Mouse (Mus musculus) thymus, adult 2 months (tissue): Measurements from ENCODE around the gene Spink4. TPM values are rescaled to one million over a fixed set of nuclear protein-coding genes. Genes with fewer than 3 reads are reported as not detected.

Experiments used
- DNase-seq: peaks from one replicate; pipeline ENCODE4 v3.0.0; 2021
- H3K27ac ChIP-seq: fragments of 200-500 bp; 2 replicates; pipeline ENCODE4 v1.5.1; 2012; ENCODE audit warnings: low read length, control low read depth; ENCODE audit not compliant: control insufficient read depth, insufficient read depth
- H3K27me3 ChIP-seq: fragments of 200-500 bp; 2 replicates; pipeline ENCODE4 v1.6.1; 2012; ENCODE audit warnings: mild to moderate bottlenecking, low read length, moderate library complexity, mixed read lengths; ENCODE audit not compliant: control insufficient read depth, insufficient read depth
- H3K36me3 ChIP-seq: fragments of 200-500 bp; 2 replicates; pipeline ENCODE4 v1.6.1; 2012; ENCODE audit warnings: mild to moderate bottlenecking, low read length, moderate library complexity; ENCODE audit not compliant: control insufficient read depth, insufficient read depth
- H3K4me1 ChIP-seq: fragments of 200-500 bp; replicated peaks from 2 replicates; pipeline ENCODE4 v1.6.1; 2012; ENCODE audit warnings: low read length; ENCODE audit not compliant: control insufficient read depth, insufficient read depth
- H3K4me3 ChIP-seq: fragments of 200-500 bp; 2 replicates; pipeline ENCODE4 v1.5.1; 2012; ENCODE audit warnings: mild to moderate bottlenecking, low read length, control low read depth, moderate library complexity; ENCODE audit not compliant: control insufficient read depth, insufficient read depth
- CTCF ChIP-seq: fragments of 200-500 bp; IDR thresholded peaks from 2 replicates; pipeline ENCODE4 v1.5.1; 2012; ENCODE audit warnings: mild to moderate bottlenecking, control low read depth, low read length, moderate library complexity, borderline replicate concordance; ENCODE audit not compliant: control insufficient read depth, poor library complexity, insufficient read depth; ENCODE audit errors: extremely low read depth
- POLR2A ChIP-seq: fragments of 200-500 bp; IDR thresholded peaks from 2 replicates; pipeline ENCODE4 v1.6.1; 2012; ENCODE audit warnings: mild to moderate bottlenecking, low read length, control low read depth, moderate library complexity; ENCODE audit not compliant: control insufficient read depth, poor library complexity, insufficient read depth; ENCODE audit errors: extremely low read depth
- WGBS: fragments of 180-500 bp; shearing (Covaris S2); methylation state at CpG from one replicate; pipeline ENCODE4 v1.1.7; 2018; 5-methylcytosine and 5-hydroxymethylcytosine counted together
- polyA plus RNA-seq: library from polyadenylated mRNA; depleted of rRNA; stranded (reverse); fragments of >200 nt; gene quantifications from 2 replicates; pipeline ENCODE4 v1.2.3, GENCODE M21; 2012; rRNA removed

Gene Spink4
- polyA plus RNA-seq, result 7.1 and 15.8 TPM in 2 replicates

- no peaks in the 10 kb centered on the region for H3K36me3 ChIP-seq
- no peak for DNase-seq
- no peak within 1 kb of the TSS for H3K27ac ChIP-seq
- no peaks in the 10 kb centered on the region for H3K4me1 ChIP-seq
- no peak within 1 kb of the TSS for H3K4me3 ChIP-seq
- no peaks in the 10 kb centered on the region for H3K27me3 ChIP-seq
- no peak for TF ChIP-seq POLR2A
- TF ChIP-seq CTCF, result no peak
- 38% methylated on average over 3 of the region's 3 CpGs for WGBS
Observed at GRCm38 (mm10) chr4:40919785-40920184, at the start of gene Spink4. Gene Spink4, plus strand, starts transcription at chr4:40920052.

- no peaks in the 10 kb centered on the region for H3K36me3 ChIP-seq
- DNase-seq, result no peak
- H3K27ac ChIP-seq, result no peak overlapping the region
- 96% methylated on average over 4 of the region's 4 CpGs for WGBS
- no peak overlapping the region for H3K4me3 ChIP-seq
- no peaks in the 10 kb centered on the region for H3K27me3 ChIP-seq
- peaks cover 7% of the 10 kb centered on the region; the same call in 1 of the 2 replicates for H3K4me1 ChIP-seq
- TF ChIP-seq POLR2A, result no peak
- no peak for TF ChIP-seq CTCF
Observed at GRCm38 (mm10) chr4:40870206-40870605, 49.6 kb upstream of the Spink4 start.

GRCm38 (mm10) chr4:40872129-40872528 is 47.7 kb upstream of the Spink4 start:
- H3K36me3 ChIP-seq, result no peaks in the 10 kb centered on the region
- peaks cover 21% of the 10 kb centered on the region for H3K4me1 ChIP-seq
- 93% methylated on average over 3 of the region's 3 CpGs for WGBS
- no peak overlapping the region for H3K4me3 ChIP-seq
- DNase-seq, result no peak
- H3K27me3 ChIP-seq, result no peaks in the 10 kb centered on the region
- no peak overlapping the region for H3K27ac ChIP-seq
- TF ChIP-seq POLR2A (no peak), CTCF (no peak)

- DNase-seq, result no peak
- H3K36me3 ChIP-seq, result no peaks in the 10 kb centered on the region
- TF ChIP-seq CTCF (no peak), POLR2A (no peak)
- WGBS, result 98% methylated on average over 2 of the region's 2 CpGs
- H3K27ac ChIP-seq, result no peak overlapping the region
- peaks cover 28% of the 10 kb centered on the region for H3K4me1 ChIP-seq
- no peaks in the 10 kb centered on the region for H3K27me3 ChIP-seq
- H3K4me3 ChIP-seq, result no peak overlapping the region
Observed at GRCm38 (mm10) chr4:40873320-40873719, 46.5 kb upstream of the Spink4 start.

GRCm38 (mm10) chr4:40874151-40874600 is 45.7 kb upstream of the Spink4 start:
- Histone ChIP-seq H3K27me3 (no peaks in the 10 kb centered on the region), H3K4me1 (peaks cover 28% of the 10 kb centered on the region), H3K4me3 (no peak overlapping the region), H3K27ac (no peak overlapping the region), H3K36me3 (no peaks in the 10 kb centered on the region)
- DNase-seq, result no peak
- TF ChIP-seq POLR2A, result no peak
- no peak for TF ChIP-seq CTCF
- 91% methylated on average over 6 of the region's 6 CpGs for WGBS

GRCm38 (mm10) chr4:40874794-40875552 is 44.9 kb upstream of the Spink4 start:
- DNase-seq, result no peak
- TF ChIP-seq CTCF, result no peak
- no peak for TF ChIP-seq POLR2A
- WGBS, result 91% methylated on average over 5 of the region's 5 CpGs
- Histone ChIP-seq H3K27ac (peak overlapping the region; percentile 97), H3K4me1 (peaks cover 28% of the 10 kb centered on the region), H3K36me3 (no peaks in the 10 kb centered on the region), H3K27me3 (no peaks in the 10 kb centered on the region), H3K4me3 (no peak overlapping the region)

- Histone ChIP-seq H3K4me1 (peaks cover 28% of the 10 kb centered on the region), H3K4me3 (peak overlapping the region; percentile 8; the same call in 1 of the 2 replicates), H3K36me3 (no peaks in the 10 kb centered on the region), H3K27me3 (no peaks in the 10 kb centered on the region), H3K27ac (peak overlapping the region; percentile 97)
- 0 out of 2 replicates have a peak, but pooled peaks have one; percentile 47 for TF ChIP-seq POLR2A
- TF ChIP-seq CTCF, result peak; percentile 49; the same call in 1 of the 2 replicates
- peak; percentile 88 for DNase-seq
- WGBS, result 7% methylated on average over 20 of the region's 20 CpGs
Observed at GRCm38 (mm10) chr4:40875842-40876241, 44.0 kb upstream of the Spink4 start.
